Mouse (Mus musculus) stomach, postnatal 0 days (tissue): ENCODE measurements at regions not wholly inside any gene's neighbourhood (a gene's known extent, or its start where the extent isn't known, plus 50 kb on each side); places are given as distances from the start of the nearest gene placed in this dataset.

ENCODE experiments used
- ATAC-seq: fragments of 200-750 bp; cut with Nextera tagmentation; 2 replicates; pipeline ENCODE4 v1.8.0; 2017; ENCODE audit not compliant: low FRiP score, low TSS enrichment
- DNase-seq: peaks from one replicate; pipeline ENCODE4 v3.0.0-alpha.2; 2016; ENCODE audit warnings: low spot score
- H3K27ac ChIP-seq: fragments of 300-500 bp; sonication (generic); replicated peaks from 2 replicates; pipeline ENCODE4 v1.5.1; 2014; ENCODE audit warnings: mild to moderate bottlenecking, control low read depth
- H3K27me3 ChIP-seq: fragments of 300-500 bp; sonication (generic); 2 replicates; pipeline ENCODE4 v1.6.1; 2014; ENCODE audit warnings: low read length; ENCODE audit not compliant: control insufficient read depth, insufficient read depth
- H3K36me3 ChIP-seq: fragments of 300-500 bp; sonication (generic); 2 replicates; pipeline ENCODE4 v1.6.1; 2014; ENCODE audit warnings: low read length, mixed read lengths; ENCODE audit not compliant: control insufficient read depth, insufficient read depth
- H3K4me1 ChIP-seq: fragments of 300-500 bp; sonication (generic); replicated peaks from 2 replicates; pipeline ENCODE4 v1.6.1; 2014; ENCODE audit warnings: antibody characterized with exemption; ENCODE audit not compliant: control insufficient read depth, insufficient read depth
- H3K4me2 ChIP-seq: fragments of 300-500 bp; sonication (generic); replicated peaks from 2 replicates; pipeline ENCODE4 v1.6.1; 2014; ENCODE audit warnings: low read depth, mild to moderate bottlenecking, control low read depth, moderate library complexity
- H3K4me3 ChIP-seq: fragments of 300-500 bp; sonication (generic); 2 replicates; pipeline ENCODE4 v1.5.1; 2014; ENCODE audit warnings: low read depth, low read length, control low read depth
- H3K9ac ChIP-seq: fragments of 300-500 bp; sonication (generic); 2 replicates; pipeline ENCODE4 v1.6.1; 2014; ENCODE audit warnings: mild to moderate bottlenecking, low read length, control low read depth, mixed read lengths
- H3K9me3 ChIP-seq: fragments of 300-500 bp; sonication (generic); 2 replicates; pipeline ENCODE4 v1.6.1; 2016; ENCODE audit warnings: low read length; ENCODE audit not compliant: control insufficient read depth
- CTCF ChIP-seq: IDR thresholded peaks from 2 replicates; pipeline ENCODE4 v1.5.1; 2016; ENCODE audit warnings: antibody characterized with exemption, low read depth, mild to moderate bottlenecking, moderate library complexity
- EP300 ChIP-seq: optimal IDR thresholded peaks from 2 replicates; pipeline ENCODE3; 2016; ENCODE audit warnings: antibody characterized with exemption
- WGBS: fragments of 180-500 bp; shearing (Covaris S2); extraction: QIAGEN DNeasy Blood & Tissue Kit; methylation state at CpG from one replicate; pipeline ENCODE4 v1.1.7; 2014; 5-methylcytosine and 5-hydroxymethylcytosine counted together

DNA sequence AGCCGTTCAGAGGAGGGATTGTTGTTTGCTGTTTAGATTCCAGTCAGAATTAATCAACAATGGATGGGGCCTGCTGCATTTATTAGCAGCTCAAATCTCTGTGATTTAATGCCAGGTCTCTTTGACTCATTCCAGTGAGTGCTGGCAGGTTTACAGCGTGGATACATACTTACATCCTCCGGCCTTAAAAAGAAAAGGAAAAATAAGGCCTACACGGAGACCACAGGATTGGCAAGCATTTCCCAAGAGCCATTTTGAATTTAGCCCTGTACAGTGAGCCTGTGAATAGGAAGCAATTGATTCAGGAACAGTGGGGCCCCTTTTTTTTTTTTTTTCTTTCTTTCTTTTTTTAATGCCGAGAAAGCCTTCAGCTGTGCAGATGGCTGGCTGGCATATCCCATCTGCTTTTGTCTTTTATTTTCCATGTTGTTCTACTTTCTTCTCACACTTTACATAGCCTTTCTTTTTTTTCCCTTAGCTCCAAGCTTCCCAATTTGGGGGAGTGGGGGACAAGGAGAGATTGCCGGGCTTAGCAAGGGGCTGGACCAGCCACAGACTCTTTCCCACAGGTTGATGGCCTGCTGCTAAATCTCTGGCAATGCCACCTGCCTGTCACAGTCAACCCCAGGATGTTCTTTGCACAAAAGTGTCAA lies 92.6 kb upstream of the Gm5148 start:
- no peak overlapping the region for H3K4me3 ChIP-seq
- DNase-seq (no peak), ATAC-seq (no peak)
- no peaks in the 10 kb centered on the region for H3K36me3 ChIP-seq
- no peak overlapping the region for H3K9ac ChIP-seq
- no peaks in the 10 kb centered on the region for H3K4me1 ChIP-seq
- 57% methylated on average over 6 of the region's 6 CpGs for WGBS
- no peaks in the 10 kb centered on the region for H3K9me3 ChIP-seq
- no peak overlapping the region for H3K27ac ChIP-seq
- H3K4me2 ChIP-seq, result no peak overlapping the region
- no peaks in the 10 kb centered on the region for H3K27me3 ChIP-seq
- TF ChIP-seq EP300 (no peak), CTCF (no peak)

DNA sequence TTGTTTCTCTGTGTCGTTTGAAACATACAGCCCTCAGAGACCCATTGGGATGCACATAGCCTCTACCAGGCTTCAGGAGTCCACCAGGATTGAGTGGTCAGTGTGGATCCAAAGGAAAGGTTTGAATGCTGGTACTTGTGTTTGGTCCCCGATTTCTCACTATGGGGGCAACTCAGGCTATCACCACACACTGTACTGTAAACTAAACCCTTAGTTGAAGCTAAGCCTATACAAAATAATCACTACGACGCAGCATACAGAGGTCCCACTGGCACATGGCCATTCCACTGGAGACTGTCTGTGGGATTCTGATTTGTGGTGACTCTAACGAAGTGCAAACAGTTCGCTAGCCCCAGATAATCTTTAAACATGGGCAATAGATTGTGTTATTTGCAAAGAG lies 91.5 kb upstream of the Gm5148 start:
- 87% methylated on average over 6 of the region's 6 CpGs for WGBS
- Histone ChIP-seq H3K27ac (no peak overlapping the region), H3K27me3 (no peaks in the 10 kb centered on the region), H3K9ac (no peak overlapping the region), H3K4me1 (no peaks in the 10 kb centered on the region), H3K36me3 (no peaks in the 10 kb centered on the region), H3K9me3 (no peaks in the 10 kb centered on the region), H3K4me3 (no peak overlapping the region), H3K4me2 (no peak overlapping the region)
- ATAC-seq, result no peak
- no peak for DNase-seq
- no peak for TF ChIP-seq CTCF
- TF ChIP-seq EP300, result no peak

DNA sequence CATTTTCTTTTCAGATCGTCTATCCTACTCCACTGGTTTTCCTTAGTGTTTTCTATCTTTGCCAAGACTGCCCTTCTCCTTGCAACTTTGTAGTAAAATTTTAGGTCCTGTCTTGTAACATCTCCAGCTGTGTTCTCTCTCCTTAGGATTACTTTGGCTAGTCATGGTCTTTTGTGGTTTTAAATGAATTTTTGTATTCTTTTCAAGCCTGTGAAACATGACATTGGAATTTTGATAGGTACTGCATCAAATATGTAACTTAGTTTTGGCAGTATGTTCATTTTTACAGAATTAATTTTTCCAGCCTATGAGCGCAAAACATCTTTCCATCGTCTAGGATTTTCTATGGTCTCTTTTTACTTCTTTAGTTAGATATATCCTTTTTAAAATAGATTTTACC lies 88.6 kb upstream of the Gm5148 start:
- TF ChIP-seq EP300, result no peak
- no peak for TF ChIP-seq CTCF
- 68% methylated on average over 3 of the region's 3 CpGs for WGBS
- ATAC-seq, result no peak
- Histone ChIP-seq H3K4me2 (no peak overlapping the region), H3K9ac (no peak overlapping the region), H3K27ac (no peak overlapping the region), H3K36me3 (no peaks in the 10 kb centered on the region), H3K4me3 (no peak overlapping the region), H3K4me1 (no peaks in the 10 kb centered on the region), H3K9me3 (no peaks in the 10 kb centered on the region), H3K27me3 (no peaks in the 10 kb centered on the region)
- DNase-seq, result no peak

DNA sequence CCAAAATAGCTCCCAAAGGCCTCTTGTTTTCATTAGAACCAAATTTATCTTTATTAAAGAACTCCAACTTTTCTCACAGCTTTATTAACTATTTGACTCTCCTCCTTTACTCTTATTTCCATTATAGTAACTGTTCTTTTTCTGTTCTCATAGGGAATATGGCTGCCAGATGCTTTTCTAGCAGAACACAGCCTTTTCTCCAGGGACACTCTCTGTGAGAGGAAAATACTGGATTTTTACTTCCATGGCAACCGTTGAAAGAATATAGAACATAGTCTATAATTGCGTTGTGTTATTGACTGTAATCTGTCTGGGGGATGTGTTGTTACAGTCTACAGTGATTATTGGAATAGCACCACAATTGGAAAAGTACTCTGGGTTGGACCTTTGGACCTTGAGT lies 87.1 kb upstream of the Gm5148 start:
- Histone ChIP-seq H3K27me3 (no peaks in the 10 kb centered on the region), H3K9me3 (no peaks in the 10 kb centered on the region), H3K4me2 (no peak overlapping the region), H3K4me1 (no peaks in the 10 kb centered on the region), H3K27ac (no peak overlapping the region), H3K9ac (no peak overlapping the region), H3K4me3 (no peak overlapping the region), H3K36me3 (no peaks in the 10 kb centered on the region)
- ATAC-seq (no peak), DNase-seq (no peak)
- 93% methylated on average over 2 of the region's 2 CpGs for WGBS
- TF ChIP-seq CTCF (no peak), EP300 (no peak)

DNA sequence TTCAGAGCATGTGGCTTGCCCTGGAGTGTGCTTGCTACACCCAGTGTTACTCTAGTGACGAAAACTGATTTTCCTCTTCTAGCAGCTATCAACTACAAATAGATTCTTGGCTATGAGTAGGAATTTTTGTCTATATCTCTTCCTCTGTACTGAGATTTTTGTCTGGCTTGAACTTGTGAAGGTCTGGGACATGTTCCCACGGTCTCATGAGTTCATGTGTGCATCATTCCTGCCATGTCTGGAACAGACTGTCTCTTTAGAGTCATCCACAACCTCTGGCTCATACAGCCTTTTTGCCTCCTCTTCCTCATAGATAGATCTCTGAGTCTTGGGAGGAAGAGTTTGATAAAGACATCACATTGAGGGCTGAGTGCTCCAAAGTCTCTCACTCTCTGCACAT lies 86.5 kb upstream of the Gm5148 start:
- WGBS, result 75% methylated on average over 2 of the region's 2 CpGs
- H3K4me1 ChIP-seq, result no peaks in the 10 kb centered on the region
- ATAC-seq, result no peak

DNA sequence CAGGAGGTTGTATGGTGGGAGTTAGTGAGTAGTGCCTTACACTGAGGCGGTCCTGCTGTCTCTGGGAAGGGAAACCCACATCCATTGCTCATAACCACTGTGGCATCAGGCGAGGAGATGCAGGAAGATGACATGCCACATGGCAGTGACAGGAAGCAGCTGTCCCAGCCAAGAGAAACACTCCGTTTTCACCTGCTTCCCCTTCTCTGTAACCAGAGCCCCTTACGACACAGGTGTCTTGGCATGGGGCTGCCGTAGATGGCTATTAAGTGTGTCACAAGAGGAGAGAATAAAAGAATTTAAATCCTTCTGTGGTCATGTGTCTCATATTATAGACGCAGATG lies 81.5 kb upstream of the Gm5148 start:
- H3K27ac ChIP-seq, result no peak overlapping the region
- H3K36me3 ChIP-seq, result no peaks in the 10 kb centered on the region
- no peak overlapping the region for H3K9ac ChIP-seq
- H3K4me2 ChIP-seq, result no peak overlapping the region
- no peaks in the 10 kb centered on the region for H3K9me3 ChIP-seq
- TF ChIP-seq CTCF (no peak), EP300 (no peak)
- DNase-seq, result no peak
- H3K4me3 ChIP-seq, result no peak overlapping the region
- WGBS, result 60% methylated on average over 6 of the region's 6 CpGs
- no peaks in the 10 kb centered on the region for H3K27me3 ChIP-seq
- H3K4me1 ChIP-seq, result no peaks in the 10 kb centered on the region
- ATAC-seq, result no peak

More for the DNA sequence above, 86.5 kb upstream of the Gm5148 start:
- no peak overlapping the region for H3K4me2 ChIP-seq
- no peak overlapping the region for H3K9ac ChIP-seq
- DNase-seq, result no peak
- no peak for TF ChIP-seq CTCF
- TF ChIP-seq EP300, result no peak
- no peaks in the 10 kb centered on the region for H3K36me3 ChIP-seq
- H3K27ac ChIP-seq, result no peak overlapping the region
- no peaks in the 10 kb centered on the region for H3K9me3 ChIP-seq
- no peaks in the 10 kb centered on the region for H3K27me3 ChIP-seq
- H3K4me3 ChIP-seq, result no peak overlapping the region
